Mouse (Mus musculus) C2C12 (cell line): ENCODE measurements at regions not wholly inside any gene's neighbourhood (a gene's known extent, or its start where the extent isn't known, plus 50 kb on each side); places are given as distances from the start of the nearest gene placed in this dataset.

Experiments
- CTCF ChIP-seq: IDR thresholded peaks from one replicate; pipeline ENCODE4 v1.5.1; 2011; ENCODE audit not compliant: control insufficient read depth, insufficient read depth, insufficient read length
- MYOD1 ChIP-seq: IDR thresholded peaks from one replicate; pipeline ENCODE4 v1.6.1; 2011; ENCODE audit warnings: low read depth; ENCODE audit not compliant: control insufficient read depth, insufficient read length
- USF1 ChIP-seq: IDR thresholded peaks from one replicate; pipeline ENCODE4 v1.6.1; 2011; ENCODE audit warnings: low read depth, mild to moderate bottlenecking, control low read depth, moderate library complexity

- TF ChIP-seq USF1 (no peak), CTCF (no peak), MYOD1 (no peak)
Observed at GRCm38 (mm10) chr17:79465666-79466065, 110.8 kb upstream of the Cdc42ep3 start.
